Mouse (Mus musculus) ES-Bruce4 (cell line): ENCODE results near the gene Ccl20.

Experiments
- CTCF ChIP-seq: IDR thresholded peaks from one replicate; pipeline ENCODE4 v1.8.1; 2011; ENCODE audit warnings: low read depth, low read length
- POLR2A ChIP-seq: IDR thresholded peaks from one replicate; pipeline ENCODE4 v1.8.1; 2011; ENCODE audit warnings: low read length; ENCODE audit not compliant: insufficient read depth

- no peak for TF ChIP-seq CTCF
- TF ChIP-seq POLR2A = no peak
These were observed 651 bp downstream of the Ccl20 start for GRCm38 (mm10) chr1:83117217-83117616.
